Mouse (Mus musculus) left cerebral cortex, postnatal 36 days (tissue): ENCODE data around the gene Bcat2. TPM values are rescaled to one million over a fixed set of nuclear protein-coding genes. Genes with fewer than 3 reads are reported as not detected.

Experiments
- DNase-seq, 2 experiments: peaks; one replicate each; pipeline ENCODE4 v3.0.0; 2021 to 2022; ENCODE audit warnings: low spot score in 2 of 2, mixed read lengths in 1 of 2
- intact Hi-C: fragments of 180-260 bp; cut with DNase I; formaldehyde crosslinking; loops from one replicate; pipeline ENCODE4 v1.15.1; 2025
- total RNA-seq, 2 experiments: library from RNA; stranded (reverse); gene quantifications; 2 replicates each; pipeline ENCODE4 v1.2.3; 2021

The Bcat2 gene
- total RNA-seq, 2 experiments from 2014 or later, result 18.8 to 27.5 TPM

DNA sequence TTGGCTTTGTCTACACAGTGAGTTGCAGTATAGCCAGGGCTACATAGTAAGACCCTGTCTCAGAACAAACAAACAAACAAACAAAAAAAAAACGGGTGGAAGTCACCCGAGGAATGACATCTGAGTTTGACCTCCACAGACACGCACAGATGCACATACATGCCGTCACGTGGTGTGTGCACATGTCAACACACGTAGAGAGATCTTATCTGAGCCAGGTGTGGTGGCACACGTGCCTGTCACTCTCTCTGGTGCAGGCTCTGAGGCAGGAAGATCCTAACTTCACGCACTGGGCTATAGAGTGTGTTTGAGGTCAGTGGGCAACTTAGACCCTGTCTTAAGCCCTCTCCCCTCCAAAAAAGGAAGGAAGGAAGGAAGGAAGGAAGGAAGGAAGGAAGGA, 4.0 kb downstream of the Bcat2 start:
- DNase-seq, result no peak
- intact Hi-C loops, result no loop called here

- intact Hi-C loops, result no loop called here
- no peak for DNase-seq
Observed at GRCm38 (mm10) chr7:45574472-45575379, 4.8 kb downstream of the Bcat2 start.

DNA sequence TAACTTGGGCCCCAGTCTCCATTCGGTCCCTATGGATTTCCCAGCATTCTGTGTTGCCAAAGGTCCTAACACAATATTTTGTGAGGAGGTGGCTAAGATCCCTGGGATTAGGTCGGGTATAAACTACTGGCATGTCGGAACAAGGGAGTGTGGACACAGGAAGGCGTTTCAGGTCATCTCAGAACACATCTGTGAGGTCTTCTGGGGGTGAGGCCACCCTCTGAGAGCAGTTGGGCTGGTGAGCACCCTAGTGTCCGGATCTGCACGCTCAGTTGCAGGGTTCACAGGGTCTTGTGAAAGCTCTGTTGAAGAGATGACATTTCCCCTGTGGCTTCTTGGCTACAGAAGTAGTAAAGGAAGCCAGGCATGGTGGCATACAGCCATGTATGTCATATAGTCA, 16.0 kb downstream of the Bcat2 start:
- DNase-seq, result no peak
- intact Hi-C loops, result no loop called here

DNA sequence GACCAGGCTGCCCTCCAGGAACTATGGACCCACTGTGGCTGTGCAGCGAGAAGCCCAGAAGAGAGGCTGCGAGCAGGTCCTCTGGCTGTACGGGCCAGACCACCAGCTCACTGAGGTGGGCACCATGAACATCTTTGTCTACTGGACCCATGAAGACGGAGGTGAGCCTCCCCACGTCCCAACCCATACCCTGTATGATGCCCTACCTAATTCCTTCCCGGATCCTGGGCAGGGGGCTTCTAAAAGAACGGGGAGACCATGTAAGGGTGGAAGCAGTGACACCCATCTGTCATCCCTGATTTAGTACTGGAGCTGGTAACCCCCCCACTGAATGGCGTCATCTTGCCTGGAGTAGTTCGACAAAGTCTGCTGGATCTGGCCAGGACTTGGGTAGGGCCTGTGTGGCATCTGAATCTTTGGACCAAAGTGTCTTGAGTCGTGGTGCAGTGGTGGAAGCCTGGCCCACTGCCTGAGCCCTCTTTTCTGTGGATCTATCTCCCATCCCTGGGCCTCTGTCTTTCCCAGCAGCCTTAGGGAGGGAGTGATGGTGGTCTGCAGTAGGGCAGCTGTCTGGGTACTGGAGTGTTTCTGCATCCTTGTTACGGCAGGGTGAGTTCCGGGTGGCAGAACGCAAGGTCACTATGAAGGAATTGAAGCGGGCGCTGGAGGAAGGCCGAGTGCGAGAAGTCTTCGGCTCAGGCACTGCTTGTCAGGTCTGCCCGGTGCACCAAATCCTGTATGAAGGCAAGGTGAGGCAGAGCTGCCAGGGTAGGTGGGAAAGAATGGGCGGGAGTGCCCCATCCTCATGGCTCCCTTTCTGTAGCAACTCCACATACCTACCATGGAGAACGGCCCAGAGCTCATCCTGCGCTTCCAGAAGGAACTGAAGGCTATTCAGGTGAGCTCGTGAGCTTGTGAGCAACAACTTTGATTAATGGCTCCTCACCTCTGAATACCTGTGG, 18.0 kb downstream of the Bcat2 start:
- intact Hi-C loops, result no loop called here
- no peak for DNase-seq

- DNase-seq, result peak; percentile 95 to 97
- intact Hi-C loops, result no loop called here
Observed at GRCm38 (mm10) chr7:45589173-45589572, 19.2 kb downstream of the Bcat2 start.

DNA sequence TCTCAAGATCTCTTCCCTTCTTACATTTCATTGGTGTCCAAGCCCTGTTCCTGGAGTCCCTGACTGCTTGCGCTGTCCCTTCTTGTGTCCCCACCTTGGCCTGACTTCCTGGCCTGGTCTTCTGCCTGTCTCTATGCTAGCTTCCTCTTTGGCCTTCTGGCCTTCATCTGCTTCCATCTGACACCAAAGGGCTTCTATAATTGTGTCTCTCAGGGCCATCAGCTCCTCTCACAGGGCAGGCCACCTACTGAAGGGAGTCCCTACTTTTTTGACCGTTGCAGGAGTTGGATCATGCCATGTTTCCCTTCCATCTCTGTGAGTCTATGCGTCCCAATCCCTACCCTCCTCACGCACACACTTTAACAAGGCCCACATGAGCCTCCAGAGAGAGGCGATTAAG, 19.9 kb downstream of the Bcat2 start:
- no peak for DNase-seq
- intact Hi-C loops, result loop anchor here (2.0 kb wide), 1 partner anchor 35 kb away; the partner anchor contains the start of gene Hsd17b14

DNA sequence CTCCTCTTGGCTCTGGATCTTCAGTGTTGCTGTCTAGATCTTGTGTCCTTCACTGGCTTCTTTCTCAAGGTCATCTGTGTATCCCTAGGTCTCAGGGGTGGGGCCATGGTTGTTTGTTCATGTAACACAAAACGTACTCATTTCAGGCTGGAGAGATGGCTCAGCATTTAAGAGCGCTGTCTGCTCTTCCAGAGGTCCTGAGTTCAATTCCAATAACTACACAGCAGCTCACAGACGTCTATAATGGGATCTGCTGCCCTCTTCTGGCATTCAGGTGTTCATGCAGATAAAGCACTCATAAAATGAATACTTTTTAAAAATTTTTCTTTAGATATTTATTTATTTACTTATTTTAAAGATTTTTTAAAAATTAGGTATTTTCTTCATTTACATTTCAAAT, 20.9 kb downstream of the Bcat2 start:
- intact Hi-C loops, result loop anchor here (2.0 kb wide), 1 partner anchor 36 kb away; the partner anchor contains the start of gene Hsd17b14
- DNase-seq, result no peak

- DNase-seq, result no peak
- intact Hi-C loops, result loop anchor here (2.0 kb wide), 1 partner anchor 37 kb away; the partner anchor contains the start of gene Hsd17b14
Observed at GRCm38 (mm10) chr7:45591880-45592279, 21.9 kb downstream of the Bcat2 start.

- peak; percentile 56 to 64 for DNase-seq
- intact Hi-C loops, result no loop called here
Observed at GRCm38 (mm10) chr7:45593118-45593815, 23.3 kb downstream of the Bcat2 start.

DNA sequence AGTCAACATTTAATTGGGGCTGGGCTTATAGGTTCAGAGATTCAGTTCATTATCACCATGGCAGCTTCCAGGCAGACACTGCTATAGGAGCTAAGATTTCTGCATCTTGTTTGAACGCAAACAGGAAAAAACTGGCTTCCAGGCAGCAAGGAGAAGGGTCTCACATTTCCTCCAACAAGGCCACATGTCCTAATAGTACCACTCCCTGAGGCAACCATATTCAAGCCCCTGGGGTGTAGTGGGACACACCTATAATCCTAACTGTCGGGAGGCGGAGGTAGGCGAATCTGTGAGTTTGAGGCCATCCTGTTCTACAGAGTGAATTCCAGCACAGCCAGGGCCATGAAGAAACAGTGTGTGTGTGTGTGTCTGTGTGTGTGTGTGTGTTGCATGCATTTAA, 25.2 kb downstream of the Bcat2 start:
- intact Hi-C loops, result loop anchor here (5.0 kb wide), 1 partner anchor 87 kb away; the partner anchor contains the start of gene Ntn5

GRCm38 (mm10) chr7:45596107-45596506, 26.2 kb downstream of the Bcat2 start:
- DNase-seq, result no peak
- intact Hi-C loops, result loop anchor here (2.0 to 5.0 kb wide), 2 partner anchors 15 to 86 kb away; partner anchors contain the start of gene Ntn5

More for the DNA sequence above, 25.2 kb downstream of the Bcat2 start:
- DNase-seq, result no peak

GRCm38 (mm10) chr7:45597013-45597412, 27.1 kb downstream of the Bcat2 start:
- intact Hi-C loops, result loop anchor here (2.0 to 5.0 kb wide), 2 partner anchors 14 to 85 kb away; partner anchors contain the start of gene Ntn5
- DNase-seq, result no peak

GRCm38 (mm10) chr7:45597527-45597926, 27.6 kb downstream of the Bcat2 start:
- intact Hi-C loops, result loop anchor here (2.0 to 5.0 kb wide), 2 partner anchors 13 to 85 kb away; partner anchors contain the start of gene Ntn5
- no peak for DNase-seq

DNA sequence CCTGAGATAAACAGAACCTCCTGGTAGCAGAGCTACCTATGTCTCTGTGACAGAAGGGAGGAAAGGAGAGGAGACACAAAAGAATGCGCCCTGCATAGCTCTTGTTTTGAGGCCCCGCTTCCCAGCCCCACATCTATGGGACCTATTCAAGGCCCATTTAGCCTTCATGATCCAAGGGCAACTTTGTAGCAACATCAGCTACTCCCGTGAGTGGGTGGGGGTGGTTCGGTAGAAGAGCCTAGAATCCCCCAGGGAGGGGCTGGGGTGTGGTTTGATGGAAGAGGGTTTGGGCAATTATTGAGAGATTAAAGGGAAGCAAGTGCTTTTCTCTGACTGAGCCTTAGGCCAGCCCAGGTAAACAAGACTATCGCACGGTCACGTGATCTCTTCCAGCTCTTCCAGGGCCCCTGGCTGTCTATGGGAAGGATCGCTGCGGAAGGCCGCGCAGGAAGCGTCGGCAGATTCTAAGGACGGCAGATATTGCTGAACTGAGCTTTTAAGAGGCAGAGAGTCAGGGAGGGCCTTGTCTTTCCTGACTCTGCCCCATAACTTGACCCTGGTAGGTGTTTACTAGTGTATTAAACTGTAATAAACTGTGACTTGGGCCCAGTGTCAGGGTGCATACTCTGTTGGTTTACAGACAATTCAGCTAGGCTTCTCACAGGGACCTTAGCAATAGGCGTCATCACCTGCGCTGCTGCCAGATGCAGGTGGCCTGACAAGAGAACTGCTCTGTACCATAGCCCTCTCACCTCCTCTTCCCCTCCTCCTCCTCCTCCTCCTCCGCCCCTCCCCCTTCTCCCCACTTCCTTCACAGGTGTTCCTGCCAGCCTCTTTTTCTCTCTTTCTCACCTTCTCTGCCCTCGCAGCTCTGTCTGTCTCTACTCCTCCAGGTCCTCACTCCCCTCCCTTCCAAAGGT, 29.3 kb downstream of the Bcat2 start:
- intact Hi-C loops, result loop anchor here (5.0 kb wide), 1 partner anchor 83 kb away; the partner anchor contains the start of gene Ntn5
- no peak for DNase-seq

DNA sequence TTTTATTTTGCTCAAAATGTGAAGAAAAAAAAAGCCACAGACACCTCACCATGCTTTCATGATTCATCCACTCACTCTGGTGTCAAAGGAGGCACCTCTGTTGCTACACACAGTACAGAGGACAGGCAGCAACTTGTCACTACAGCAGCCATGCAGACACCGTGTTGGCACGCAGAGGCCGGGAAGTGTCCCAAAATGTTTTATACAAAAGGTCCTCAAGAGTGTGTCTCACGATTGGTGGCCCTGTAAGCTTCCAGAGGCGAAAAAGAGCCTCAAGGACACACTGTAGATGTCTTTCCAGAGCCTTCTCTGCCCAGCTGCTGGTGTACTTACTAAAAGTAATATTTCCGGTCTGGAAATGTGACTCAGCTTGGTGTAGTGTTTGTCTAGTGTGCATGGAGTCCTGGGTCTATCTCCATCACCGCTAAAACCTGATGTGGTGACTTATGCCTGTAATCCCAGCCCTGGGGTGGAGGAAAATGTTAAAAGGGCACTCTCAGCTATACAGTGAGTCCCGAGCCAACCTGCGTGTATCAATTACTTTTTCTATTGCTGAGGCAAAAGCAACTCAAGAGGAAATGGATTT, 35.8 kb downstream of the Bcat2 start:
- intact Hi-C loops, result loop anchor here (5.0 kb wide), 1 partner anchor 67 kb away; no protein-coding TSS in a partner anchor
- DNase-seq, result no peak

- intact Hi-C loops, result loop anchor here (5.0 kb wide), 1 partner anchor 63 kb away; no protein-coding TSS in a partner anchor
- no peak for DNase-seq
Observed at GRCm38 (mm10) chr7:45609511-45609910, 39.6 kb downstream of the Bcat2 start.

GRCm38 (mm10) chr7:45616277-45616676, 46.3 kb downstream of the Bcat2 start:
- intact Hi-C loops, result no loop called here
- no peak for DNase-seq
